Mouse (Mus musculus) midbrain, embryonic 15.5 days (tissue): ENCODE measurements around the gene Gjb3. TPM values are rescaled to one million over a fixed set of nuclear protein-coding genes. Genes with fewer than 3 reads are reported as not detected.
A peak's percentile ranks its signal among the peaks of the same experiment; 100 is the strongest.

Experiments
- ATAC-seq: fragments of 200-750 bp; cut with Nextera tagmentation; replicated peaks from 2 replicates; pipeline ENCODE4 v1.8.0; 2017; ENCODE audit warnings: moderate TSS enrichment
- H3K27ac ChIP-seq: fragments of 300-500 bp; sonication (generic); 2 replicates; pipeline ENCODE4 v1.5.1; 2015; ENCODE audit warnings: mild to moderate bottlenecking, inconsistent platforms
- H3K27me3 ChIP-seq: fragments of 300-500 bp; sonication (generic); replicated peaks from 2 replicates; pipeline ENCODE4 v1.6.1; 2015; ENCODE audit warnings: inconsistent platforms
- H3K36me3 ChIP-seq: fragments of 300-500 bp; sonication (generic); replicated peaks from 2 replicates; pipeline ENCODE4 v1.6.1; 2015; ENCODE audit warnings: inconsistent platforms
- H3K4me1 ChIP-seq: fragments of 300-500 bp; sonication (generic); 2 replicates; pipeline ENCODE4 v1.6.1; 2015; ENCODE audit warnings: inconsistent platforms
- H3K4me2 ChIP-seq: fragments of 300-500 bp; sonication (generic); 2 replicates; pipeline ENCODE4 v1.6.1; 2015; ENCODE audit warnings: inconsistent platforms, mild to moderate bottlenecking, moderate library complexity
- H3K4me3 ChIP-seq: fragments of 300-500 bp; sonication (generic); 2 replicates; pipeline ENCODE4 v1.5.1; 2015; ENCODE audit warnings: mild to moderate bottlenecking, inconsistent platforms
- H3K9ac ChIP-seq: fragments of 300-500 bp; sonication (generic); 2 replicates; pipeline ENCODE4 v1.6.1; 2015; ENCODE audit warnings: mild to moderate bottlenecking, inconsistent platforms
- H3K9me3 ChIP-seq: fragments of 300-500 bp; sonication (generic); 2 replicates; pipeline ENCODE4 v1.6.1; 2016; ENCODE audit warnings: inconsistent platforms
- WGBS: fragments of 180-500 bp; shearing (Covaris S2); methylation state at CpG from one replicate; pipeline ENCODE4 v1.1.7; 2015; ENCODE audit warnings: mixed read lengths; 5-methylcytosine and 5-hydroxymethylcytosine counted together
- polyA plus RNA-seq: library from polyadenylated mRNA; unstranded; fragments of >200 nt; fragmentation: Nextera tagmentation; extraction: Ambion mirVana; gene quantifications from 2 replicates; pipeline ENCODE4 v1.2.1, GENCODE M21; 2015

Gjb3 gene
- polyA plus RNA-seq, 1 experiment from 2014 or later, result not detected

GRCm38 (mm10) chr4:127329046-127329445, 1.6 kb downstream of the Gjb3 start:
- Histone ChIP-seq H3K4me3 (no peak overlapping the region), H3K27ac (no peak overlapping the region), H3K9me3 (no peaks in the 10 kb centered on the region), H3K36me3 (no peaks in the 10 kb centered on the region), H3K4me1 (peaks cover 21% of the 10 kb centered on the region), H3K9ac (no peak overlapping the region), H3K27me3 (peaks cover 44% of the 10 kb centered on the region), H3K4me2 (no peak overlapping the region)
- ATAC-seq, result no peak
- WGBS, result 23% methylated on average over 3 of the region's 3 CpGs

GRCm38 (mm10) chr4:127328378-127328777, 2.3 kb downstream of the Gjb3 start:
- WGBS, result 74% methylated on average over 7 of the region's 7 CpGs
- no peak overlapping the region for H3K4me2 ChIP-seq
- H3K27ac ChIP-seq, result no peak overlapping the region
- peaks cover 21% of the 10 kb centered on the region for H3K4me1 ChIP-seq
- H3K9me3 ChIP-seq, result no peaks in the 10 kb centered on the region
- ATAC-seq, result no peak
- peaks cover 44% of the 10 kb centered on the region for H3K27me3 ChIP-seq
- no peaks in the 10 kb centered on the region for H3K36me3 ChIP-seq
- H3K4me3 ChIP-seq, result no peak overlapping the region
- no peak overlapping the region for H3K9ac ChIP-seq

DNA sequence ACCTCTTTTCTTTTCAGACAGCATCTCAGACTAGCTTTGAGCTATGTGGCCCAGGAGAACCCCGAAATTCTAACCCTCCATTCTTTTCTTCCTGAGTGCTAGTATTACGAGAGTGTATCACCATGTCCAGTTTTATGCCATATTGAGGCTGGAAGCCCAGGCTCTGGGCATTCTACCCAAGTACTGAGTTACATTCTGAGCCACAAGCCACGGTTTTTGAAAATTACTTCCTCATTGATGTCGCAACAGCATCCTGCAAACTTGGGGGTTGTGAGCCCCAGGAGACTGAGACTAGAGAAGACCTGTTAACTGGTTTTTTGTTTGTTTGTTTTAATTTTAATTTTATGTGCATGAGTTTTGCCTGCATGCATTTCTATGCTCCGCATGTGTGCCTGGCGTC, 2.9 kb downstream of the Gjb3 start:
- H3K27me3 ChIP-seq, result peaks cover 44% of the 10 kb centered on the region

DNA sequence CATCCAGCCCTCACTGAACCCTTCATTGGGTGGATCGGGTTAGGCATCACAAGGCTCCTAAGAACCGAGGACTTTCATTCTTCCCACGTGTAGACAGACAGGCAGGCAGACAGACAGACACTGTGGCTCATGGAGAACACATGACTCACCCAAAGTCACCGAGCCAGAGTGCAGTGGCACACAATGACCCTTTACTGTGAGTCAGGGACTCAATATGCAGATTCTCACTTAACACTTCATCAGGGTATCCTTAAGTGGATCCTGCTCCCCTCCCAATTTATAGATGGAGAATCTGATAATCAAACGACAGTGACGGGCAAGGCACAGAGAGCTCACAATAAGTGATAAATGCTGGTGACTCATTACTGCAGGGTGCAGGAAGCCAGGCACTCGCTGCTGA, 3.4 kb downstream of the Gjb3 start:
- H3K4me2 ChIP-seq, result no peak overlapping the region
- ATAC-seq, result no peak
- H3K4me3 ChIP-seq, result no peak overlapping the region
- H3K9me3 ChIP-seq, result no peaks in the 10 kb centered on the region
- H3K36me3 ChIP-seq, result no peaks in the 10 kb centered on the region
- H3K9ac ChIP-seq, result no peak overlapping the region
- peaks cover 43% of the 10 kb centered on the region for H3K27me3 ChIP-seq
- H3K4me1 ChIP-seq, result peaks cover 21% of the 10 kb centered on the region
- no peak overlapping the region for H3K27ac ChIP-seq
- WGBS, result 77% methylated on average over 7 of the region's 7 CpGs

More for the DNA sequence above, 2.9 kb downstream of the Gjb3 start:
- Histone ChIP-seq H3K9ac (no peak overlapping the region), H3K27ac (no peak overlapping the region), H3K9me3 (no peaks in the 10 kb centered on the region), H3K4me3 (no peak overlapping the region), H3K4me1 (peaks cover 21% of the 10 kb centered on the region), H3K4me2 (no peak overlapping the region), H3K36me3 (no peaks in the 10 kb centered on the region)
- 79% methylated on average over 6 of the region's 6 CpGs for WGBS
- ATAC-seq, result no peak

DNA sequence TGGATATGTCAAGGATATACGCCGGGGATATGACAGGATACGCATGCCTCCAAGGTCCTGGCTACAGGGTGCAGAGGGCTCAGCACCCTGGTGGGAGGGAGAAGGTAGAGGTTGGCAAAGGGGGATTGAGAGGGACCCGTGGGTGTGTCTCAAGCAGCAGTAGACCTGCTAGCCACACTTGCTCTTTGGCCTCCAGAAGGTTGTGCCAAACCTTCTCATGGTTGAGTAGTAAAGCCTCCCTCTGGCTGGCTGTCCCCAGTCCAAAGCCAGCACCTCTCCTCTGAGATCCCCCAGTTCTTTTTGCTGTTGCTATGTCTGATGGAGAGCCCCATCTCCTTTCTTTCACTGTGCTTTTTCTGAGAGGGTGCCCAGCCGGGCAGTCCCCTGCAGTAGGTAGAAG, 5.4 kb downstream of the Gjb3 start:
- no peak for ATAC-seq
- Histone ChIP-seq H3K27me3 (peaks cover 23% of the 10 kb centered on the region), H3K9me3 (no peaks in the 10 kb centered on the region), H3K4me1 (peaks cover 9% of the 10 kb centered on the region), H3K4me2 (no peak overlapping the region), H3K36me3 (no peaks in the 10 kb centered on the region), H3K4me3 (no peak overlapping the region), H3K9ac (no peak overlapping the region), H3K27ac (no peak overlapping the region)
- WGBS, result 90% methylated on average over 5 of the region's 5 CpGs

GRCm38 (mm10) chr4:127324759-127325158, 5.9 kb downstream of the Gjb3 start:
- 6% methylated on average over 6 of the region's 6 CpGs for WGBS
- Histone ChIP-seq H3K36me3 (no peaks in the 10 kb centered on the region), H3K9ac (no peak overlapping the region), H3K27me3 (peaks cover 22% of the 10 kb centered on the region), H3K4me2 (no peak overlapping the region), H3K4me3 (no peak overlapping the region), H3K27ac (no peak overlapping the region), H3K4me1 (peaks cover 3% of the 10 kb centered on the region), H3K9me3 (no peaks in the 10 kb centered on the region)
- peak; percentile 67; the same call in 1 of the 2 replicates for ATAC-seq

- 77% methylated on average over 10 of the region's 10 CpGs for WGBS
- Histone ChIP-seq H3K27me3 (peaks cover 19% of the 10 kb centered on the region), H3K4me1 (no peaks in the 10 kb centered on the region), H3K9me3 (no peaks in the 10 kb centered on the region), H3K4me2 (no peak overlapping the region), H3K9ac (no peak overlapping the region), H3K4me3 (no peak overlapping the region), H3K27ac (no peak overlapping the region), H3K36me3 (no peaks in the 10 kb centered on the region)
- ATAC-seq, result peak; percentile 39; the same call in 1 of the 2 replicates
Measured at GRCm38 (mm10) chr4:127324296-127324695, 6.3 kb downstream of the Gjb3 start.

DNA sequence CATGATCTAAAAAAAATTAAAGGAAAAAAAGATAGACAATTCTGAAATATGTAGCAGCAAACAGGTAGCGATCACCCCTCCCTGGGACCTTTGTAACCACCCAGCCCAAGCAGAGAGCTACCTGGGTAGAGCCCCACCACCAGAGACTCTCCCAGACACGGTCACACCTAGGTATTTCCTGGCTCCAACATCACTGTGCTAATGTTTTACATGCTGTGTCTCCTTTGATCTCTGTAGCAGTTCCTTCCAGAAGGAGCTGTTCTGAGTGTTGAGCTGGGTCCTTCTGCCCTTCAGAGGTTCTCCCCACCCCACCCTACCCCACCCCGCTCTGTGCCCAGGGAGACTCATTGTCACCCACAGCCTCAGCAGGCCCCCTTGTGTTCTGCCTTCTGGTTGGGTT, 7.0 kb downstream of the Gjb3 start:
- no peak overlapping the region for H3K9ac ChIP-seq
- H3K27ac ChIP-seq, result no peak overlapping the region
- H3K4me3 ChIP-seq, result no peak overlapping the region
- peaks cover 16% of the 10 kb centered on the region for H3K27me3 ChIP-seq
- no peak overlapping the region for H3K4me2 ChIP-seq
- WGBS, result 89% methylated on average over 3 of the region's 3 CpGs
- H3K4me1 ChIP-seq, result no peaks in the 10 kb centered on the region
- H3K9me3 ChIP-seq, result no peaks in the 10 kb centered on the region
- no peak for ATAC-seq
- no peaks in the 10 kb centered on the region for H3K36me3 ChIP-seq

DNA sequence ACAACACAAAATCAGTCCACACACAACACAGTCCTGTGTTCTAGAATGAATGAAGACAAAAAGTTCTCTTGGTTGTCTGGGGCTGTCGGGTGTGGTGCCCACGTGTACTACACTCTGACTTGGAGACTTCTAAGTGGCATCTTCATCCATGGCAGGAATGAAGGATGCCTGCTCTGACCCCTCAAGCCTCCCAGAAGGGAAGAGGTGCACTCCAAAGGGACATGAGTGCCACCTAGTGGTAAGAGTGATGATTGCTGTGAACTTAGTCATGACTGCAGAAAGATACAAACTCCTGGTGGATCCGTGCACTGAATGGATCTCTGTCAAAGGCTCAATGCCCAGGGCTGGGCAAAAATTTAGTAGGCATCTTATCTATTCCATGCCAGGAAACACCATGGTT, 11.0 kb downstream of the Gjb3 start:
- H3K27ac ChIP-seq, result no peak overlapping the region
- H3K4me3 ChIP-seq, result no peak overlapping the region
- H3K4me1 ChIP-seq, result peaks cover under 1% of the 10 kb centered on the region; the same call in 1 of the 2 replicates
- H3K9ac ChIP-seq, result no peak overlapping the region
- H3K4me2 ChIP-seq, result no peak overlapping the region
- 5% methylated on average over 3 of the region's 3 CpGs for WGBS
- no peak for ATAC-seq
- H3K27me3 ChIP-seq, result peaks cover 3% of the 10 kb centered on the region; the same call in 1 of the 2 replicates
- H3K9me3 ChIP-seq, result no peaks in the 10 kb centered on the region
- no peaks in the 10 kb centered on the region for H3K36me3 ChIP-seq

DNA sequence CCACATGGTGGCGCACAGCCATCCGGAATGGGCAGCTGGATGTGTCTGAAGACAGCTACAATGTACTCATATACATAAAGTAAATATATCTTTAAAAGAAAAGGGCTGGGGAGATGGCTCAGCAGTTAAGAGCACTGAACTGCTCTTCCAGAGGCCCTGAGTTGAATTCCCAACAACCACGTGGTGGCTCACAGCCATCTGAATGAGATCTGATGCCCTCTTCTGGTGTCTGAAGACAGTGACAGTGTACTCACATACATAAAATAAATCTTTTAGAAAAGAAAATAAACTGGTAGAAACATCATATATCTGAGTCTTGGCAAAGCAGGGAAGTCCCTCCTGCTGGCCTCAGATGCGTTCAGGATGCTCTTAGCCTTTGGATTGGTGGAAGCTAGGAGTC, 13.5 kb downstream of the Gjb3 start:
- H3K27ac ChIP-seq, result no peak overlapping the region
- H3K27me3 ChIP-seq, result peaks cover 3% of the 10 kb centered on the region; the same call in 1 of the 2 replicates
- 59% methylated on average over 4 of the region's 4 CpGs for WGBS
- H3K9ac ChIP-seq, result no peak overlapping the region
- H3K36me3 ChIP-seq, result no peaks in the 10 kb centered on the region
- peaks cover 20% of the 10 kb centered on the region for H3K4me1 ChIP-seq
- H3K4me3 ChIP-seq, result no peak overlapping the region
- no peaks in the 10 kb centered on the region for H3K9me3 ChIP-seq
- H3K4me2 ChIP-seq, result no peak overlapping the region
- ATAC-seq, result no peak

DNA sequence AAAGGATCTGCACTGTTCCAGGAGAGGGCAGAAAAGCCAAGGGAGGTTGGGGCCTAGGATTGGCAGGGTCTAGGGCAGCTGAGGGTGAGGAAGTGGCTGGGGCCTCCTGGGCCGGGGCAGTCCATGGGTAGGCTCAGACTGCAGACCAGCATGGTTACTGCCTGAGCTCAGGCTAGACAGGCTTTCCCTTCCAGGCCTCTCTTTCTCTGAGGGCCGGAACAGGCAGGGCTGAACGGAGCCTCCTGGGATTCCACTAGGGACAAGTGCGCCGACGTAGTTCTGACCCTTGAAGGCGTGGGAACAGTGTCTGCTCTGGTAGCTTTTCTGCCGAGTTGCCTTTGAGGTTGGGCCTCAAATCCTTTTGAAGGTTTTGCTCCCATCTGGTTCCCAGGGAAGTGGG, 14.9 kb downstream of the Gjb3 start:
- Histone ChIP-seq H3K27me3 (peaks cover 3% of the 10 kb centered on the region; the same call in 1 of the 2 replicates), H3K9ac (no peak overlapping the region), H3K4me2 (no peak overlapping the region), H3K4me1 (peaks cover 20% of the 10 kb centered on the region), H3K36me3 (no peaks in the 10 kb centered on the region), H3K27ac (no peak overlapping the region), H3K9me3 (no peaks in the 10 kb centered on the region), H3K4me3 (no peak overlapping the region)
- no peak for ATAC-seq
- WGBS, result 79% methylated on average over 8 of the region's 8 CpGs

GRCm38 (mm10) chr4:127314585-127314984, 16.1 kb downstream of the Gjb3 start:
- no peak overlapping the region for H3K4me3 ChIP-seq
- no peak overlapping the region for H3K27ac ChIP-seq
- ATAC-seq, result no peak

GRCm38 (mm10) chr4:127313861-127314260, 16.8 kb downstream of the Gjb3 start, which contains the start of gene Gja4:
TSS of gene Gja4 (minus strand) at chr4:127314039.
- H3K27me3 ChIP-seq, result no peaks in the 10 kb centered on the region
- WGBS, result under 1% methylated on average over 25 of the region's 25 CpGs
- H3K27ac ChIP-seq, result no peak within 1 kb of the TSS
- peak; percentile 84 for ATAC-seq
- H3K4me2 ChIP-seq, result peak within 1 kb of the TSS; percentile 96
- H3K4me3 ChIP-seq, result peak within 1 kb of the TSS; percentile 58
- H3K4me1 ChIP-seq, result peaks cover 20% of the 10 kb centered on the region
- no peaks in the 10 kb centered on the region for H3K9me3 ChIP-seq
- peak within 1 kb of the TSS; percentile 61 for H3K9ac ChIP-seq
- H3K36me3 ChIP-seq, result no peaks in the 10 kb centered on the region

More at GRCm38 (mm10) chr4:127314585-127314984, 16.1 kb downstream of the Gjb3 start:
- Histone ChIP-seq H3K4me2 (peak overlapping the region; percentile 96), H3K9me3 (no peaks in the 10 kb centered on the region), H3K9ac (no peak overlapping the region), H3K36me3 (no peaks in the 10 kb centered on the region), H3K4me1 (peaks cover 20% of the 10 kb centered on the region), H3K27me3 (no peaks in the 10 kb centered on the region)
- 46% methylated on average over 9 of the region's 9 CpGs for WGBS
